Comparison of ENCODE assay signal across 28 mouse cellular contexts in the genomic region with DNA sequence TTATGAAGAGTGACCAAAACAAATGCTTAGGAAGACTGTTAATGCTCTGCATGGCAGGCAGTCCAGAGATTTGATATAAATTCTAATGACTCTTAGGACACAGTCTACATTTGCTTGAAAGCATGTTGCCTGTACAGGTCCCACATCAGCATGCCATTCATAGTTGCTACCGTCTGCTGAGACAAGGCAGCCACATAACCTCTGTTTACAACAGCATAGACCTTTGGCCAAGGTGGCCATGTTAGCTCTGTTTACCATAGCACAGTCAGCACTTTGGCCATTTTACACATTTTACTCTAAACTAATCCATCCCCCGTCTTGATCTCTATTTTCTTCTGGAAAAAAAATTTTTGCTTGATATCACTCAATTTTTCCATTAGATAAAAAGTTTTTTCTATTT.
"Had no signal": no experiment of that assay in that cellular context is flagged by ENCODE, and none has a peak within 500 bp of the region (broad histone marks: within the 10 kb centered on the region; RNA-seq: fewer than 3 reads in every experiment).

No protein-coding gene starts in this region.

- H3K9ac ChIP-seq: embryonic facial prominence, embryonic 12.5 days; embryonic facial prominence, embryonic 13.5 days; embryonic facial prominence, embryonic 15.5 days; forebrain, embryonic 12.5 days; forebrain, embryonic 13.5 days; forebrain, embryonic 15.5 days; forebrain, postnatal 0 days had no signal

- H3K4me1 ChIP-seq: embryonic facial prominence, embryonic 10.5 days; embryonic facial prominence, embryonic 12.5 days; embryonic facial prominence, embryonic 13.5 days; embryonic facial prominence, embryonic 15.5 days; forebrain, embryonic 12.5 days; forebrain, embryonic 13.5 days; forebrain, embryonic 15.5 days had no signal

- H3K27ac ChIP-seq: embryonic facial prominence, embryonic 10.5 days; embryonic facial prominence, embryonic 12.5 days; embryonic facial prominence, embryonic 13.5 days; embryonic facial prominence, embryonic 15.5 days; forebrain, embryonic 10.5 days; forebrain, embryonic 12.5 days; forebrain, embryonic 13.5 days; forebrain, embryonic 15.5 days; gastrocnemius, adult 2 months had no signal

- H3K4me2 ChIP-seq: embryonic facial prominence, embryonic 12.5 days; embryonic facial prominence, embryonic 13.5 days; embryonic facial prominence, embryonic 15.5 days; forebrain, embryonic 12.5 days; forebrain, embryonic 13.5 days; forebrain, embryonic 15.5 days had no signal

- ATAC-seq: forebrain, embryonic 13.5 days; forebrain, embryonic 14.5 days; forebrain, embryonic 15.5 days; forebrain, embryonic 16.5 days; forebrain, postnatal 0 days had no signal

- H3K27me3 ChIP-seq: embryonic facial prominence, embryonic 12.5 days; embryonic facial prominence, embryonic 13.5 days; embryonic facial prominence, embryonic 15.5 days; forebrain, embryonic 12.5 days; forebrain, embryonic 13.5 days; forebrain, embryonic 15.5 days had no signal

- H3K4me3 ChIP-seq: embryonic facial prominence, embryonic 10.5 days; embryonic facial prominence, embryonic 12.5 days; embryonic facial prominence, embryonic 13.5 days; embryonic facial prominence, embryonic 15.5 days; erythroblast, embryonic 14.5 days; forebrain, embryonic 10.5 days; forebrain, embryonic 12.5 days; forebrain, embryonic 13.5 days; forebrain, embryonic 15.5 days; gastrocnemius, adult 2 months had no signal

- H3K9me3 ChIP-seq: embryonic facial prominence, embryonic 10.5 days; embryonic facial prominence, embryonic 12.5 days; embryonic facial prominence, embryonic 13.5 days; embryonic facial prominence, embryonic 15.5 days; forebrain, embryonic 10.5 days; forebrain, embryonic 12.5 days; forebrain, embryonic 13.5 days; forebrain, embryonic 15.5 days had no signal

- DNase-seq: cerebellum, adult 18-20 months; cerebellum, adult 2 months; cerebellum, adult 8-10 months; cerebellum, adult 9-10 months; cerebellum, adult 9-11 months; cerebellum, postnatal 10 days; cerebellum, postnatal 14 days; cerebellum, postnatal 25 days; cerebellum, postnatal 36 days; embryo, embryonic 11 days; forebrain, postnatal 0 days; gastrocnemius, adult 2 months; gastrocnemius, postnatal 10 days; gastrocnemius, postnatal 14 days; gastrocnemius, postnatal 25 days; gastrocnemius, postnatal 36 days; heart, adult 11 months had no signal
